Mouse (Mus musculus) hindbrain, postnatal 0 days (tissue): ENCODE measurements around the gene Gfap. TPM values are rescaled to one million over a fixed set of nuclear protein-coding genes. Genes with fewer than 3 reads are reported as not detected.
A peak's percentile ranks its signal among the peaks of the same experiment; 100 is the strongest.

Source experiments
- ATAC-seq: fragments of 200-750 bp; cut with Nextera tagmentation; 2 replicates; pipeline ENCODE4 v1.8.0; 2017; ENCODE audit warnings: mild to moderate bottlenecking, moderate TSS enrichment, moderate library complexity
- DNase-seq: peaks from one replicate; pipeline ENCODE4 v3.0.0-alpha.2; 2015; ENCODE audit warnings: low spot score
- H3K27ac ChIP-seq: fragments of 300-500 bp; sonication (generic); 2 replicates; pipeline ENCODE4 v1.5.1; 2014; ENCODE audit warnings: mild to moderate bottlenecking
- H3K27me3 ChIP-seq: fragments of 300-500 bp; sonication (generic); 2 replicates; pipeline ENCODE4 v1.6.1; 2014; ENCODE audit warnings: low read length, mixed read lengths; ENCODE audit not compliant: insufficient read depth
- H3K36me3 ChIP-seq: fragments of 300-500 bp; sonication (generic); 2 replicates; pipeline ENCODE4 v1.6.1; 2014; ENCODE audit warnings: low read length, mixed read lengths; ENCODE audit not compliant: insufficient read depth
- H3K4me1 ChIP-seq: fragments of 300-500 bp; sonication (generic); 2 replicates; pipeline ENCODE4 v1.6.1; 2014; ENCODE audit warnings: antibody characterized with exemption, low read length, mixed read lengths; ENCODE audit not compliant: insufficient read depth
- H3K4me2 ChIP-seq: fragments of 300-500 bp; sonication (generic); 2 replicates; pipeline ENCODE4 v1.6.1; 2014; ENCODE audit warnings: low read depth, mild to moderate bottlenecking, low read length, moderate library complexity, mixed read lengths
- H3K4me3 ChIP-seq: fragments of 300-500 bp; sonication (generic); 2 replicates; pipeline ENCODE4 v1.5.1; 2014; ENCODE audit warnings: low read length
- H3K9ac ChIP-seq: fragments of 300-500 bp; sonication (generic); replicated peaks from 2 replicates; pipeline ENCODE4 v1.6.1; 2014; ENCODE audit warnings: mild to moderate bottlenecking, low read length, moderate library complexity, mixed read lengths
- H3K9me3 ChIP-seq: fragments of 300-500 bp; sonication (generic); 2 replicates; pipeline ENCODE4 v1.6.1; 2016; ENCODE audit warnings: low read length, mixed read lengths
- CTCF ChIP-seq: IDR thresholded peaks from 2 replicates; pipeline ENCODE4 v1.5.1; 2016; ENCODE audit warnings: antibody characterized with exemption, control low read depth, low read depth
- WGBS: fragments of 180-500 bp; shearing (Covaris S2); extraction: QIAGEN DNeasy Blood & Tissue Kit; methylation state at CpG from one replicate; pipeline ENCODE4 v1.1.7; 2014; 5-methylcytosine and 5-hydroxymethylcytosine counted together
- polyA plus RNA-seq: library from polyadenylated mRNA; unstranded; fragments of >200 nt; fragmentation: Nextera tagmentation; extraction: Ambion mirVana; gene quantifications from 2 replicates; pipeline ENCODE4 v1.2.1, GENCODE M21; 2015
- total RNA-seq: library from RNA; depleted of rRNA; stranded (reverse); fragments of >200 nt; gene quantifications from 2 replicates; pipeline ENCODE4 v1.2.3, GENCODE M21; 2014; rRNA removed

Gfap gene
- total RNA-seq (79.1 and 105 TPM in 2 replicates), polyA plus RNA-seq (74.4 and 89.2 TPM in 2 replicates)

- WGBS = 13% methylated on average over 7 of the region's 7 CpGs
- Histone ChIP-seq H3K4me1 (peaks cover 7% of the 10 kb centered on the region; the same call in 1 of the 2 replicates), H3K4me3 (no peak within 1 kb of the TSS), H3K27ac (peak within 1 kb of the TSS; percentile 32; the same call in 1 of the 2 replicates), H3K9me3 (no peaks in the 10 kb centered on the region), H3K27me3 (no peaks in the 10 kb centered on the region), H3K4me2 (0 out of 2 replicates have a peak within 1 kb of the TSS, but pooled peaks have one; percentile 19), H3K9ac (no peak within 1 kb of the TSS), H3K36me3 (no peaks in the 10 kb centered on the region)
- DNase-seq (peak; percentile 93), ATAC-seq (peak; percentile 46; the same call in 1 of the 2 replicates)
- TF ChIP-seq CTCF = peak; percentile 100
These were observed at the start of gene Gfap for GRCm38 (mm10) chr11:102900763-102901162. Gene Gfap, minus strand, starts transcription at chr11:102900912.

DNA sequence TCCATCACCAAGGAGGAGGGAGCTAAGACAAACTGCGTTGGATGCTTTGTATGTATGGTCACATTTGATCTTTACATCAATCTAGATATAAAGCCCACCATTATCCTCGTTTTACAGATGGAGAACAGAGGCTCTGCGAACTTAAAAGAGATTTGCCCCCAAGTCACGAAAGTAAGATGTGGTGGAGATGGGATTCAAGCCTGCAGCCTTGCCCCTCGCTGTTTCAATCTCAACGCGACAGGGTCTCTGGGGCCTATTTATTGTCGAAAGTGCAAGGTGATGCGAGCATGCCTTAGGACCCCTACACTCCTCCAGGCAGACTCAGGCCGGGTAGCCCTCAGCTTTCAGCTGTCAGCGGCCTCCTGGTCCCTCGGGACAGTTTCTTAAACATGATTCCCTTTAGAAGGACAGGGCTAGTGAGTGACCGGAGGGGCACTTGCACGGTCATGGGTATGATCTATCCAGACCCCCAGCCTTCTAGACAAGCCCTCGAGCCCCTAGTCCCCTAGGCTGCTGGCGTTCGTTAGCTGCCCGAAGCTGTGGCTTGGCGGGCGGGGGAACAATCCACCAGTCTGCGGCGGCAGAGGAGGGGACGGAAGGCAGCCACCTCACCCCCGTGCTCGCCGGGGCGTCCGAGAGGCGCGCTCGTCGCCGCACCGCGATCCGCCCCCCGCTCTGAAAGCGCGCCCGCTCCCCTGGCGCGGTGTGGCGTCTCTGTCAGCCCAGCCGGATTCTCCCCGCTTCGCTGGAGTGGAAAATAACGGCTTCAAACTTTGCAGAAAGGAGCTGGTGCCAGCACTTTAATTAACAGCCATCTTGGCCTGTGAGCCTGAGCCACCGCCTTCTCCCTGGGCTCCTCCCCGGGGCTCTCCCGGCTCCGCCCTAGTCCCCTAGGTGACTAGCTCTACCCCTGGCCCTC lies 47.6 kb upstream of the Gfap start:
- Histone ChIP-seq H3K4me3 (peak overlapping the region; percentile 40), H3K4me1 (0 out of 2 replicates have a peak, but pooled peaks cover 12% of the 10 kb centered on the region), H3K36me3 (no peaks in the 10 kb centered on the region), H3K27me3 (peaks cover 39% of the 10 kb centered on the region), H3K4me2 (peak overlapping the region; percentile 69), H3K9ac (peak overlapping the region; percentile 46; the same call in 1 of the 2 replicates), H3K27ac (peak overlapping the region; percentile 23; the same call in 1 of the 2 replicates), H3K9me3 (no peaks in the 10 kb centered on the region)
- 4% methylated on average over 50 of the region's 51 CpGs for WGBS
- ATAC-seq (no peak; the same call in 1 of the 2 replicates), DNase-seq (peak; percentile 62)
- no peak for TF ChIP-seq CTCF

- TF ChIP-seq CTCF = peak; percentile 51
- peaks cover 36% of the 10 kb centered on the region for H3K27me3 ChIP-seq
- 7% methylated on average over 8 of the region's 8 CpGs for WGBS
- no peaks in the 10 kb centered on the region for H3K9me3 ChIP-seq
- peak overlapping the region; percentile 37; the same call in 1 of the 2 replicates for H3K4me3 ChIP-seq
- DNase-seq = no peak
- H3K9ac ChIP-seq = no peak overlapping the region
- no peaks in the 10 kb centered on the region for H3K36me3 ChIP-seq
- H3K4me1 ChIP-seq = 0 out of 2 replicates have a peak, but pooled peaks cover 12% of the 10 kb centered on the region
- H3K4me2 ChIP-seq = peak overlapping the region; percentile 54
- no peak overlapping the region for H3K27ac ChIP-seq
- no peak for ATAC-seq
These were observed 46.3 kb upstream of the Gfap start for GRCm38 (mm10) chr11:102946992-102947343.

DNA sequence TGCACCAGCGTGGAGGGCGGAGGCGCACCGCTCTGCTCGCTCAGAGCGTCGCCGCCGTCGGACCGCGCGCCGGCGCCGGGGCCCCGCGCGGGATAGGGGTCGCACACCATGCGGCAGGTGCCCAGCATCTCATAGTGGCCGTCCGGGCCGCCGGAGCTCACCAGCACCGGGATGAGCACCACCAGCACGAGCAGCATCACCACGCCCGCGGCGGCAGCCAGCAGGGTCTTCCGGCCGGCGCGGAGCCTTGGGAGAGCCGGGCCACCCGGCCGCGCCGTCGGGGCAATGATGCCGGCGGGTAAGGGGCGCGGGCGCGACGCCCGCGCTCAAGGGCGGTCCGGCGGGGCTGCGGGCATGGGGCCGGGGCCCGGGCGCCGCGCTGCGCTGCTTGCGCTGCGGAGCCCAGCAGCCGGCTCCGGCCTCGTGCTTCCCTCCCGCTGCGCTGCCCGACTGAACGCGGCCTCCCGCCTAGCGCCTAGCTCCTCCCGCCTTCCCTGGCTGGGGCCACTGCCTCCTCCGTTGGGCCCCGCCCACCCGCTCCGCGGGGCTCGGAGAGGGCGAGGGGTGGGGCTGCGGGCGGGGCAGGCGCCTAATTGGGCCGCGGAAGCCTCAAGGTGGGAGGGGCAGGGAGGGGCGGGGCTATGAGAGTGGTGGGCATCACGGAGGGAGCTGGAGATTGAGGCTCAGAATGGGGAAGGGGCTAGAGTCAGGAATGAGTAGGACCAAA lies 45.7 kb upstream of the Gfap start, which contains the start of gene C1ql1:
Gene C1ql1, minus strand, starts transcription at position 424 of the 727 bp plus-strand sequence.
- under 1% methylated on average over 68 of the region's 87 CpGs for WGBS
- no peaks in the 10 kb centered on the region for H3K9me3 ChIP-seq
- peak; percentile 88 for DNase-seq
- H3K4me2 ChIP-seq = peak within 1 kb of the TSS; percentile 54
- H3K27me3 ChIP-seq = peaks cover 36% of the 10 kb centered on the region
- peak; percentile 75 for ATAC-seq
- H3K27ac ChIP-seq = no peak within 1 kb of the TSS
- H3K9ac ChIP-seq = peak within 1 kb of the TSS; percentile 34; the same call in 1 of the 2 replicates
- TF ChIP-seq CTCF = no peak
- H3K36me3 ChIP-seq = no peaks in the 10 kb centered on the region
- 0 out of 2 replicates have a peak, but pooled peaks cover 12% of the 10 kb centered on the region for H3K4me1 ChIP-seq
- peak within 1 kb of the TSS; percentile 37 for H3K4me3 ChIP-seq

DNA sequence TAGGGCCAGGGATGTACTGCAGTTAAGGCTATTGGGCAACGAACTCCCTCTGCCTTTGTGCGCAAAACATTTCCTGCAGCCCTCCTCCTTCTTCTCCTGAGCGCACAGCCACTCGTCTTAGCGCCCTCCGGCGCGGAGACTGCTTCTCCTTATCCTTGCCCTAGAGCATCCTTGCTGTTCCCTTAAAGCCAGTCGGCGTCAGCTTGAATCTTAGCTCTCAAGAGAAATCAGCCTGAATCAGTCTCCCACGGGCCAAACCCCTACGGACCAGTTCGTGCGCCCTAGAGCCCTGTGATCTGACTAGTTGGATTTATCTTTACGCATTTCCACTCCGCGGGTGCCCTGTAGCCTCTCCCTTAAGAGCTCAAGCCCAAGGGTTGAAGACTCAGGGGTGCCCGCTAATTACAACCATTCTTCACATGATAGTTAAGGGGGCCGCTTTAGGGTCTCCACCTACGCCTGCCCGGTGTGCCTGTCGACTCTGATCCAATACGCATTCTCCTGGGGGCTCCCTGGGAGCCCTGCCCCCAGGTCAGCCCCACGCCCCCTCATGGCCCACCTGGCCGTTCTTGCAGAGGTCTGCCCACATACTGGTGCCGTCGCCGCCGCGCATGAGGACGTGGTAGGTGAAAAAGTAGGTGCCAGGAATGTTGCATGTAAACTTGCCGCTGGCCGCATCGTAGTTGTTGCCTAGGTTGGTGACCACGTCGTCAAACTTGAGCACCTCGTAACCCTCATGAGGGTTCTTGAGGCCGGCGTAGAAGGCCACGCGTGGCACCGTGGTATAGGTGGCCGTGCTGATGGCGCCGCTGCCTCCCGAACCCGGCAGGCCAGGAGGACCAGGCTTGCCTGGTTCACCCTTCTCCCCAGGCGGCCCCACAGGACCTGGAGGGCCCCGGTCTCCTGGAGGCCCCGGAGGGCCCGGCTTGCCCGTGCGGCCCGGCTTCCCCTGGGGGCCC lies 44.9 kb upstream of the Gfap start:
- 0 out of 2 replicates have a peak, but pooled peaks have one; percentile 16 for ATAC-seq
- WGBS = 2% methylated on average over 53 of the region's 54 CpGs
- H3K27ac ChIP-seq = no peak overlapping the region
- no peaks in the 10 kb centered on the region for H3K36me3 ChIP-seq
- 0 out of 2 replicates have a peak, but pooled peaks cover 12% of the 10 kb centered on the region for H3K4me1 ChIP-seq
- peak overlapping the region; percentile 54 for H3K4me2 ChIP-seq
- peak; percentile 32 for DNase-seq
- peak overlapping the region; percentile 34; the same call in 1 of the 2 replicates for H3K9ac ChIP-seq
- H3K27me3 ChIP-seq = peaks cover 37% of the 10 kb centered on the region
- H3K9me3 ChIP-seq = no peaks in the 10 kb centered on the region
- TF ChIP-seq CTCF = no peak
- H3K4me3 ChIP-seq = peak overlapping the region; percentile 37
